Comparison of ENCODE assay signal across 13 mouse cellular contexts in the genomic region with DNA sequence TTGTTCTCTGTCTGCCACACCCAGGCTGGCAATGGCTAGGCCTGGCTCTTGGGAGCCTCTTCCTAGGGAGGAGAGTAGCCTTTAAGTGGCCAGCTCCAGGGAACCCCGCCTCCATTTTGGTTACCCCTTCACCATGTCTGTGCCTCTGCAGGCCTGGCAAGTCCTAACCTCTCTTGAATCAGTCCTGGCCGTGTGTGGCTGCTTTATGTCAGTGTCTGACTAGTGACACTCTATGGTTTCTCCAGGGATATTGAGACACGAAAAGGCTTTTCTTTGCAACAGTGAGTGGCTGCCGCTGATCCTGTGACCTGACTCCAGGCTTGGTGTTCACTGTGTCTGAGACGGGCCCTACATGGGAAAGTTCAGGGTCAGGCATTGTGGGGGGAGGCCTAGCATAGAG. TPM values are rescaled to one million over a fixed set of nuclear protein-coding genes. Genes with fewer than 3 reads are reported as not detected.
DNase-seq lines count a peak whose midpoint lies in the region; ATAC-seq lines count a peak whose summit lies in the region.
"Had no signal": no experiment of that assay in that cellular context is flagged by ENCODE, and none has a peak within 500 bp of the region (broad histone marks: within the 10 kb centered on the region; RNA-seq: fewer than 3 reads in every experiment).

No protein-coding gene starts in this region.

- peak overlapping the region; percentile 81; the same call in 1 of the 2 replicates for H3K27ac ChIP-seq in heart, embryonic 10.5 days
- no peak overlapping the region for H3K27ac ChIP-seq in neural tube, embryonic 11.5 days (ENCODE audit: low read depth, low read length)
- H3K27ac ChIP-seq in limb, embryonic 10.5 days: peak overlapping the region; percentile 38; the same call in 1 of the 2 replicates
- H3K27ac ChIP-seq: forebrain, embryonic 13.5 days; hindbrain, embryonic 13.5 days had no signal

- H3K4me3 ChIP-seq in heart, embryonic 10.5 days: no peak overlapping the region
- no peak overlapping the region for H3K4me3 ChIP-seq in neural tube, embryonic 11.5 days (ENCODE audit: low read depth, low read length)
- no peak overlapping the region for H3K4me3 ChIP-seq in limb, embryonic 10.5 days
- H3K4me3 ChIP-seq: forebrain, embryonic 13.5 days; hindbrain, embryonic 13.5 days; lung, embryonic 15.5 days had no signal

- peak; percentile 73 for DNase-seq in heart, embryonic 10.5 days (ENCODE audit: low spot score)
- DNase-seq in heart, postnatal 14 days: no peak
- no peak for DNase-seq in neural tube, embryonic 11.5 days (ENCODE audit: low spot score)
- no peak for DNase-seq in neural tube, embryonic 10.5 days (ENCODE audit: extremely low spot score, low spot score)
- DNase-seq in limb, embryonic 10.5 days (ENCODE audit: low spot score): no peak
- DNase-seq in ovary, postnatal 36 days (ENCODE audit: low spot score): no peak
- no peak for DNase-seq in left cerebral cortex, adult 11 months (ENCODE audit: low spot score)
- no peak for DNase-seq in cerebellum, postnatal 10 days
- DNase-seq: cerebellum, postnatal 25 days had no signal

- no peaks in the 10 kb centered on the region for H3K9me3 ChIP-seq in heart, embryonic 10.5 days
- no peaks in the 10 kb centered on the region for H3K9me3 ChIP-seq in neural tube, embryonic 11.5 days (ENCODE audit: control insufficient read depth, low read length)
- H3K9me3 ChIP-seq in limb, embryonic 10.5 days (replicated peaks): no peaks in the 10 kb centered on the region
- H3K9me3 ChIP-seq: forebrain, embryonic 13.5 days; hindbrain, embryonic 13.5 days; lung, embryonic 15.5 days had no signal

- no peaks in the 10 kb centered on the region for H3K27me3 ChIP-seq in heart, embryonic 10.5 days (ENCODE audit: insufficient read depth, poor library complexity, severe bottlenecking)
- peaks cover under 1% of the 10 kb centered on the region; the same call in 1 of the 2 replicates for H3K27me3 ChIP-seq in neural tube, embryonic 11.5 days (ENCODE audit: control insufficient read depth, insufficient read depth, low read length)
- no peaks in the 10 kb centered on the region for H3K27me3 ChIP-seq in limb, embryonic 10.5 days (ENCODE audit: low read depth, poor library complexity, severe bottlenecking)
- H3K27me3 ChIP-seq: lung, embryonic 15.5 days; Patski had no signal

- peaks cover 38% of the 10 kb centered on the region for H3K4me1 ChIP-seq in heart, embryonic 10.5 days
- no peaks in the 10 kb centered on the region for H3K4me1 ChIP-seq in neural tube, embryonic 11.5 days (ENCODE audit: control insufficient read depth, insufficient read depth, low read length)
- H3K4me1 ChIP-seq in limb, embryonic 10.5 days: peaks cover 32% of the 10 kb centered on the region
- H3K4me1 ChIP-seq: forebrain, embryonic 13.5 days; hindbrain, embryonic 13.5 days had no signal

- H3K4me2 ChIP-seq in neural tube, embryonic 11.5 days (ENCODE audit: low read depth): no peak overlapping the region
- H3K4me2 ChIP-seq: forebrain, embryonic 13.5 days; hindbrain, embryonic 13.5 days had no signal

- WGBS in heart, embryonic 10.5 days: 49% methylated on average over 5 of the region's 5 CpGs
- 72% methylated on average over 5 of the region's 5 CpGs for WGBS in neural tube, embryonic 11.5 days
- WGBS in limb, embryonic 10.5 days: 68% methylated on average over 5 of the region's 5 CpGs

- intact Hi-C loops in heart, postnatal 14 days (cut with DNase I): no loop called here

- ATAC-seq in neural tube, embryonic 11.5 days (ENCODE audit: insufficient read depth, low FRiP score, low TSS enrichment): no peak
- ATAC-seq: Patski had no signal

- 0 out of 2 replicates have a peak overlapping the region, but pooled peaks have one; percentile 7 for H3K9ac ChIP-seq in neural tube, embryonic 11.5 days (ENCODE audit: low read length)
- H3K9ac ChIP-seq: forebrain, embryonic 13.5 days; hindbrain, embryonic 13.5 days; lung, embryonic 15.5 days had no signal

- no peaks in the 10 kb centered on the region for H3K36me3 ChIP-seq in heart, embryonic 10.5 days
- no peaks in the 10 kb centered on the region for H3K36me3 ChIP-seq in neural tube, embryonic 11.5 days (ENCODE audit: control insufficient read depth, insufficient read depth, low read length)
- H3K36me3 ChIP-seq in limb, embryonic 10.5 days: no peaks in the 10 kb centered on the region
- H3K36me3 ChIP-seq: hindbrain, embryonic 13.5 days; lung, embryonic 15.5 days had no signal

RNA-seq across cellular contexts. Expression of a gene that starts 6.3 kb away (rescaled TPM):
- 2.9 TPM in 2 replicates for polyA plus RNA-seq in heart, embryonic 10.5 days (2016; fragmentation: Nextera tagmentation; extraction: Ambion mirVana)
- total RNA-seq in heart, postnatal 14 days (2021): 1 to 10 TPM; 7.2 to 7.7 TPM
- polyA plus RNA-seq in neural tube, embryonic 11.5 days (2014; fragmentation: Nextera tagmentation; extraction: Ambion mirVana): 1.2 and 1.4 TPM in 2 replicates
- 4.3 and 4.8 TPM in 2 replicates for polyA plus RNA-seq in limb, embryonic 10.5 days (2016; fragmentation: Nextera tagmentation; extraction: Ambion mirVana)

RNA-seq across cellular contexts. Expression of a gene that starts 22.0 kb away (rescaled TPM):
- 4.0 and 6.8 TPM in 2 replicates for polyA plus RNA-seq in heart, embryonic 10.5 days (2016; fragmentation: Nextera tagmentation; extraction: Ambion mirVana)
- 10 to 100 TPM; 30.6 to 36.0 TPM for total RNA-seq in heart, postnatal 14 days (2021)
- polyA plus RNA-seq in neural tube, embryonic 11.5 days (2014; fragmentation: Nextera tagmentation; extraction: Ambion mirVana): 8.2 and 8.3 TPM in 2 replicates
- 3.7 and 4.6 TPM in 2 replicates for polyA plus RNA-seq in limb, embryonic 10.5 days (2016; fragmentation: Nextera tagmentation; extraction: Ambion mirVana)
